Mouse (Mus musculus) erythroid progenitor cell, adult 5-6 weeks (primary cell): ENCODE results near the gene Ado. TPM values are rescaled to one million over a fixed set of nuclear protein-coding genes. Genes with fewer than 3 reads are reported as not detected.

ENCODE experiments used
- ATAC-seq: replicated peaks from 2 replicates; pipeline ENCODE4 v1.8.0; 2016; ENCODE audit warnings: moderate number of reproducible peaks, mild to moderate bottlenecking, moderate TSS enrichment, inconsistent platforms; ENCODE audit not compliant: poor library complexity, low FRiP score, severe bottlenecking
- total RNA-seq, 2 experiments: library from RNA; stranded (forward) in 1 of 2; stranded (reverse) in 1 of 2; fragments of 150-400 nt in 1 of 2; fragments of 186-747, 209-891 nt in 1 of 2; gene quantifications; 2 replicates each; pipeline versions ENCODE4 v1.2.3 to v1.2.4; 2015 to 2017; ENCODE audit warnings: low replicate concordance in 2 of 2

Gene Ado
- total RNA-seq, 2 experiments from 2014 or later: 1.7 to 5.4 TPM

DNA sequence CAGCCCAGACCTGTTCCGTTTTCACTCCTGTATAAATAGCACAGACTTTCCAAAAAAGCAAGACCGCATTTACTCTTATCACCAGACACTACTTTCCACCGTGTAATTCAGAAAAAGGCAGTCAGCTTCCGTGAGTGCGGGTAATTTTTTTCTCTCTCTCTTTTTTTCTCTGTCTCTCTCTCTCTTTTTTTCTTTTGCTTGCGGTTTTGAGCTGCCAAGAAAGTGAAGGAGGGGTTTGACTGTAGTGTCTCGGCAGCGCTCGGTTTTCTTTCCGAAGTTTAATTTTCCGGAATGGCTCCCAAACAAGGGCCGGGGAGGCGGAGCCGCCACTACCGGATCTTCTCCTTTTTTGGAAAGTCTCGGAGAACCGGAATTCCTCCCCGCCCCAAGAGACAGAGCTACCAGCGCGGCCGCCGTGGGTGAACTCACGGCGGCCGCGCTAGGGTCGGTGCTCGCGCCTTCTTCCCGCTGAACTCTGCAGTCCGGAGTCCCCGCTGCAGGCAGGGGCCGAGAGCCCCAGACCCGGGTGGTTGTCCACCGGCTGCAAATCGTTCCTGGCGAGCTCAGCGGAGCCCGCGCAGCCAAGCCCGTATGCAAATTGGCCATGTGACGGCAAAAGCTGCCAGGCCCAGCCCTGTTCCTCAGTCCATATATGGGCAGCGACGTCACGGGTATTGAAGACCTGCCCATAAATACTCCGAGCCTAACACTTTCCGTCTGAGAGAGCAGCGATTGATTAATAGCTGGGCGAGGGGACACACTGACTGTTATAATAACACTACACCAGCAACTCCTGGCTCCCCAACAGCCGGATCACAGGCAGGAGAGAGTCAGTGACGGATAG lies 11.4 kb downstream of the Ado start:
- ATAC-seq: peak; percentile 58

DNA sequence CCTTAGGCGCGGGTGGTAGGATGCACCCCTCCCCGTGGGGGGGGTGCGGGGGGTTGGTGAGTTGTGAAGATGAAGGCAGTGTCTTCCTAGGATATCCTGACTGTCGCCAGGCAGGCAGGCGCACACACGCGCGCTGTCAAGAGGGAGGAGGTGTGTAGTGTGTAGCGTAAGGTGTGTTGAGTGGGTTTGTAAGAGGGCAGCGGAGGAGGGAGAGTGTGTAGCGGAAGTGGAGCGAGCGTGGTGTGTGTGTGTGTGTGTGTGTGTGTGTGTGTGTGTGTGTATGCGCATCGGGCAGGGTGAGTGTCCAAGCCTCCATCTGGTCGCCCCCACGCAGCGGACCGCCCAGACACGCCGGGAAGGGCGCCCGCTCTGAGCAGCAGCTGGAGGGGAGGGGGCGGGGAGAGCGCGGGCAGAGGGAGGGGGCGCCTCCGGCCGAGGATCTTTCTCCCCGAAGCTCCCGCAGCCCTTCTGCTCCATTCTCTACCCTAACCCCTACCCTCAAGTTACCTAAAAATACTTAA lies 12.1 kb downstream of the Ado start:
- no peak for ATAC-seq

DNA sequence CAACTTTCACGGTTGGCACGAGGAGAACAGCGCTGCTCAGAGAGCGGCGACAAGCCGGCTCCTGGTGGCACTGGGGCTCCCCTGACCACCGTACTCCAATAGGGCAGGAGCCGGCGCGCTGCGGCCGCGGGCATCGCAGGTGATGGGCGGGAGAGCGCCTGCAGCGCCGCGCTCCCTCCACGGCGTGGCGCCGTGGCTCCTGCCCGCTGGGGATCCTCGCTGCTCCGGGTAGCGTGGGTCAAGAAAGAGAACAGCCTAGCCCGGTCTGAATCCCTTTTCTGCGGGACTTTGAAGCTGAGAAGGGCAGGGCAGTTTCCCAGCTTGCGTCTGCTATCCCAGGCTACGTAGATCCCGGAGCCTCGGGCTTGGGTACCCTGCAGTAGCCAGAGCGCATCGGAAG lies 12.8 kb downstream of the Ado start:
- ATAC-seq: 0 out of 2 replicates have a peak, but pooled peaks have one; percentile 27

DNA sequence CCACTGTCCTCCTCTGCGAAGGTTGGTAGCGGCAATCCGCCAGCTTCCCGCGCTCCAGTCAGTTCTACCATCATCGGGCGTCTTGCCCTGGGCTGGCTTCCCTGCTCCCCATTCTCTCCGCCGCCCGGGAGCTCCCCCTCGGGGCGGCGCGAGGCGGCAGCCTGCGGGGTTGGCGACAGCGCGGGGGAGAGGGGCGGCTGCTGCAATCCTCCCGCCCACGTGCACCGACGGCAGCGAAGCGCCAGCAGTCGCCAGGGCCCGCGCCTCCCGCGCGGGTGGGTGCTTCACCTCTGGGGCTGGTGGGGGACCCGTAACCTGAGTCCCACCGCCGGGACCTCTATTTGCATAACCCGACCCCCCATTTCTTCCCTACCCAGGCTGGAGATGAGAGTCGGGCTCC lies 13.5 kb downstream of the Ado start, which contains the start of gene Egr2:
Egr2 (plus strand) TSS at position 220 of the 400 bp plus-strand sequence.
- no peak for ATAC-seq

DNA sequence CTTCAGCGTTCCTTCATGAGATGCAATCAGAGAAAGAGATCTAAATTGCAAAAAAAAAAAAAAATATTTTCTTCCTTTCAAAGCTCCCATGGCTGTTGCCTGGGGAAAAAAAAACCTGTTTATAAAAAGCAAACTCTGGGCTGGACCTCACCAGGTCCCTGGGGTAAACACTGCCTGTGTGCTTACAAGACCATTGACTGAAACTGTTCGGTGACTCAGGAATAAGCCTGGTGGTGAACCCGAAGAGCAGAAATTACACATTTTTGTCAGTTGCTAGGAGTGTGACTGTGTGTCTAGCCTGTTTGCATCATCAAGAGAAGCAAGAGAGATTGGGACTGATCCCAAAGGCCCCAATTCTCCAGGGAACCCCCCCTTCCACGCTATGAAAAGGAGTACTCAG lies 19.0 kb downstream of the Ado start:
- ATAC-seq: no peak

DNA sequence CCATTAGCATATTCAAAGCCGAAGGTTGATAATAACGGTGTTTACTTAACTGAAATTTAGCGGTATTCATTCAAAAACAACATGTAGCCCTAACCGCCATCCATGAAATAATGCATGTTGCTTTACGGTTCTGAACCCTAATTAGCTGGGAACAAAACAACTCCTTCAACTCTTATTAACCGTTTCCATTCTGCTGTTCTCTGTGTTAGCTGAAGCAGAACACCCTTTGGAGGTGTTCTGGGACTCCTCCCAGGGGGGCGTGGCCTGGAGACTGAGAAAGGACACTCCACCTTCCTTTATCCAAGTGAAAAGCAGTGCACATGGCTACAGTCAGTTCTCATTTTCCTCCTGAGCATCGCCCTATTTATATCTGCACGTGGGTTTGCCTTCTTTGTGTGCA lies 22.3 kb downstream of the Ado start:
- no peak for ATAC-seq

DNA sequence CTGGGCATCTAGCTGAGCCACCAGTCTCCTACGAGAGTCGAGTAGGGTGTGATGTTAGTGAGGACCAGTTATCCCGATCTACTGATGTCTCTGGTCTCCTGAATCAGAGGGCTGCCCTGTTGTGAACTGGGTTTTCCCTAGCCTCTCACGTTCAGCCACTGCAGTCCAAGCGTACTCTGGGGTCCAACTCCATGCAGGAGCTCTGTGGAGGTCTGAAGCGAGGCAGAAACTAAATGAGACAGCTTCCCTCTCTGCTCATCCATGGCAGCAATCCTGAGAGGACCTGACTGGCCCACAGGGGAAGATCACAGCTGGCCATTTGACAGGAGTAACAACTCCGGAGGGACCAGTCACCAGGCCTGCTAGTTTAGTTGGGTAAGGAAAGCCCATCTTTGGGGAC lies 24.1 kb downstream of the Ado start:
- no peak for ATAC-seq

DNA sequence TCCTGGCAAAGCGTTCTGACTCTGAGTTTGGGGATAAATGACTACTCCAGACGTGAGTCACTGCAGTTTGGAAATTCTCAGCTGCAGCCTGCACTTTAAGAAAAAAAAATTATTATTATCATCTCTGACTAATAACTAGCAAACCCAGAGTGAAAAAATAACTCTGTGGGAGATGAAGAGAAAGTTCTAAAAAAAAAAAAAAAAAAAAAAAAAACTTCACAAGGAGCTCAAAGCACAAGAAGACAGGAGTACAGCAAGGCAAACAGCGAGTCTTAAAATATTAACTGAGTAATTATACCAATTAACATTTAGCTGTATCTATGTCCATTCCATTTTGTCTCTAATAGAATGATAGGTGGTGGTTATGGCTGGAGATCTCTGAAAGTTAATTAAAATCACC lies 24.6 kb downstream of the Ado start:
- no peak for ATAC-seq

DNA sequence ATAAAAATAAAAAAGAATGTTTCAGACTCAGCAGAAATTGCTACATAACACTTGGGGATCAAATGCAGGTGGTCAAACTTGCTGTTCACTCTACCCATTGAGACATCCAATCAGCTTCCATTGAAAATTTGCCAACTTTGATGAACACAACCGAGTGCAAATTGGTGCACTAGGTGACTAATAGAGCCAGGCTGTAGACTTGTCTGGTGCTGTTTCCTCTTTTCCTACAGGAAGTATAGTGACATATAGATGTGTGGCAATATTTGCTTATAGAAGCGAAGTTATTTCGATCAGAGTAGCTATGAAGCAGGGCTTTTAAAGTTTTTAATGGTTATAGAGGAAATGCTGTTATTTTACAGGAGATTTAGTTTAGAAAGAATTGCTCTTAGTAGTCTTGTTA lies 30.0 kb downstream of the Ado start:
- ATAC-seq: no peak

DNA sequence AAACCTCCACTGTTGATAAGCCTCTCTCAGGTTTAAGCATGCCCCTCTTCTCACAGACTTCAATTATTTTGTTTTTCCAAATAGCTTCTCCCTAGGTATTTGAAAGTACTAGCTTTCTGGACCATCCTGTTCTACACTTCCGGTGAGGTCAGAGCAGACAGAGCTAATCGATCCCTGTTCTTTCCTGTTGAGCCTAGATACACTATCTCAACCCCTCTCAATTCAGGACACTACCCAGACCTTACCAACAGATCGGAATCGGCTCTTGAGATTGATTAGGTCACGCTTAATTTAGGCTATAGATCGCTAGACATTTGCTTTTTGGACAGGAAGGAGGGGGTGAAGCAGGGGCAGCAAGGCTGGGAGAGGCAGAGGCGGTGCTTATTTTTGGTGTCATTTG lies 35.9 kb downstream of the Ado start:
- ATAC-seq: no peak

DNA sequence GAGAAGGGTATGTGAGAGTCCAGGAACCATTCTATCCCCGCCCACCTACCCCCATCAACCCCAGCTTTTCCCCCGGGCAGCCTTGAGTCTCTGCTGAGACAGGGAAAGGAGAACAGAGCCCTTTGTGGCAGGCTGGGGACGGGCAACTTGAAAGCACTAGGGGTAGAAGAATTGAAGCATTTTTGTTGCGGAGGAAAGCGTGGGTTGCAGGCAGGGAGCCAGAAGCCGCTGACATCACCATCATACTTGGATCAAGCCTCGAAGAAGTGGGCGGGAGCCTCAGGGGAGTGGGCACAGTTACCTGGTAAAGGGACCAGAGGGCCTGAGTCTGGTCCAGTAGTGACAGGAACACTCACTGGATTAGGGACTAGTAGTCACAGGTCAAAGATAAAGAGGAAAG lies 36.5 kb downstream of the Ado start:
- no peak for ATAC-seq

DNA sequence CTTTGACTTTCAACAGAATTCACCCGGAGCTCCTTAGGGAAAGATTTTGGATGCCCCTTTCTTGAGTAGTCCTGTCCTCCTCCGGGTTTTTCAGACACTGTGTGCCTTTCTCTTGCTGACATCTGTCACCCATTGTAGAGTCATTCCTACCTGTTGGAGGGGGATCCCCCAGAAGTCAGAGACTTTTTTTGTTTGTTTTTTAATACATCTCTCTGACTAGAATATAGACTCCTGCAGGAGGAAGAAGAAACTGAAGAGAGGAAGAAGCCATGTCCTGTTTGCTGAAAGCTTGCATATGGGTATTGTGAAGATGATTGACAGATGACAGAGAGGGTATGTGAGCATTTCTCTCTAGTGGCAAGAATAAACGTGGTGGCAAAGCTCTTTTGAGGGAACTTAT lies 43.5 kb downstream of the Ado start:
- ATAC-seq: no peak

DNA sequence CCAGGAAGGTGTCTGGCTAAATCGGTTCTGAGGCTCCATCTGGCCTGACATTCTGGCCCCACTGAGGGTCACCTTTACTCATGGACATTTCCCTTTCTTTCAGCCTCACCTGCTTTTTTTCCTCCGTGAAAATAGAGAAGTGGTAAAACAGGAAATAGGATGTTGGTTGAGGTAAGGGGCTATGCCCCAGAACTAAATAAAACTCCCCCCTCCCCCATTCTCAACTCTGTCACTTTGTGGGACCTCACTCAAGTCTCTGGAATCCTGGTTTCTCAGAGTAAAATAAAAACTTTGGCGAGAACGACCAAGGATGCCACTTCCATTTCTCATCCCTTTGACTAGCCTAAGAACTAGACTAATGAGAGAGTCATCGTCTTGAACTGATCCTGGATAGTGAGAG lies 44.7 kb downstream of the Ado start:
- ATAC-seq: no peak

DNA sequence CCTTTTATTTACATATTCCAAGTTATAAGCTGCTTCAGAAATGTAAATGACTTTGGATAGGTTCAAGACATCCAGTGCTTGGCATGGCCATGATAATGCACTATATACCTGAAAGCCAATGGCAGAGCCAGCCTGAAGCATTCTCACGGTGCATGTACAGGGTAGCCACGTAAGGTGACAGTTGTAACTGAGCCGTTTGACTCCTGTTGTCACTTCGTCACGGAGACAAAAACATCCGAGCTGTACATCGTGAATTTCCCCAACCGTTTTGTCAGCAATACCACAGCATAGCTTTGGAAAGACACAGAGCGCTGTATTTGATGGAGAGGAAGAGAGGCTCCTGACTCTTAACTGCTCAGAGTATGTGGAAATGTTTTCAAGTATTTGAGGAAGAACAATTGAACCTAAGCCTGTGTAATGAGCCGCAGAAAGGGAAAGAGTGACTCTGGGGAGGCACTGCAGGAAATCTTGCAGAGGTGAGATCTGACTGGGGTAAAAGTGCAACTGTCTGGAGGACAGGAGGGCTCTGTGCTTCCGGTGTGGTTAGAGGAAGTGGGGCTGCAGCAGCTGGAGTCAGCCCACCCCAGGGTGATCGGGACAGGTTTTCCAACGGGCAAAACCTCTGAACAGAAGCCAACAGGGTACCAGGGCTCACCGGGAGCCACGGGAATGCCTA lies 45.3 kb downstream of the Ado start:
- no peak for ATAC-seq

DNA sequence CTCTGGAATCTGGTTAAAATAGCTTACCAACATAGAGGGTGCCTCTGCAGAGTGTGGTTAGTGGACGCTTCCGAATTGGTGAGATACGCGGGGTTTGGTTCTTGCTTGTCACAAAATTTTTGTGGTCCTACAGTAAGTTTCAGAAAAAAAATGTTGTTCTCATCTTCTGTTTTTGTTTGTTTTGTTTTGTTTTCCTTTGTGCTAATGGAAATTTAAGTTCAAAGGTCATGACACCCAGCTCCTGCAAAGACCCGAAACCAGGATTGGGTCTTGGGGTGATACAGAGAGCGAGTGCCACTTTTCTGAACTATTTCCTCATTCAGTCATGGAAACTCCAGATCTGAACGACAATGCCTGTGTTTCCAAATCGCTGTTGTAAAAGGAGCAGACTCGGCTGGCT lies 50.8 kb downstream of the Ado start:
- no peak for ATAC-seq

DNA sequence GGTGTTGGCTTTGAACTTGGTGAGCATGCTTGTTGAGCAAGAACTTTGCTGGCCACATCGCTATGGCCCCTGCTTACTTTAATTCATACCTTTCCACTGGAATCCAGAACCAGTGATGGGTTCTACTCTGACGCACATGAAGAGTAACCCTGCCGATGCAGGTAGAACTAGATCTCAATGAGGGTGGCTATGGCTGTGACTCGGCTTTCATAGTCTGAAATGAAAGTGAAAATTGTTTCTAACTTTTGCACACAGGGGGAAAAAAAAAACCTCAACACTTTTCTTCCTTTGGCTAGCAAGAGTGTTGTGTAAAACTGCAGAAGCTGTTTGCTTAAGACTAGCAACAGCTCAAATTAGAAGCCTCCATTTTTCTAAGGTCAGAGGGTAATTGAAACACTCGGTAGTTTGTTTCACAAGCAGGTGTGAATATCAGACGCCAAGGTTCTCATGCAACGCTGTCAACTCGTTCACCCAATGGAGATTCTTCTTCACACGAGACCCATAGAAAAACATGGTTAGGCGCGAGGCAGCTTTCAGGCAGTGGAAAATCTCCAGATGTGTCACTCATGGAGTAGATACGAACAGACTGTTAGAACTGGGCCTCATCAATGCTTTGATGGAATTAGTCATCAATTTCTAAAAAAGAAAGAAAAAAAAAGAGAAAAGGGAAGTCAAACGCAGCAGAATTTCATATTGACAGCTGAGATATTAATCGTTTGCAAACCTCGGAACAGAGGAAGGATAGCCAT lies 51.4 kb downstream of the Ado start:
- ATAC-seq: no peak

Other genes starting within 250 kb of the Ado start
- not detected in 2 replicates for gene Egr2, start 13.5 kb downstream of the Ado start, total RNA-seq (2015; ENCODE audit: low replicate concordance)
- gene Egr2, start 13.5 kb downstream of the Ado start, total RNA-seq (2017; ENCODE audit: low replicate concordance): 1.4 and 4.7 TPM in 2 replicates